Mouse (Mus musculus) c-Kit-positive CD71-positive TER-119-positive erythroid progenitor cells, embryonic 14.5 days (primary cell): Measurements from ENCODE around the gene Traf3.

Experiments
- DNase-seq: peaks from one replicate; pipeline ENCODE4 v3.0.0-alpha.2; 2013; ENCODE audit warnings: low spot score

Gene Traf3

DNA sequence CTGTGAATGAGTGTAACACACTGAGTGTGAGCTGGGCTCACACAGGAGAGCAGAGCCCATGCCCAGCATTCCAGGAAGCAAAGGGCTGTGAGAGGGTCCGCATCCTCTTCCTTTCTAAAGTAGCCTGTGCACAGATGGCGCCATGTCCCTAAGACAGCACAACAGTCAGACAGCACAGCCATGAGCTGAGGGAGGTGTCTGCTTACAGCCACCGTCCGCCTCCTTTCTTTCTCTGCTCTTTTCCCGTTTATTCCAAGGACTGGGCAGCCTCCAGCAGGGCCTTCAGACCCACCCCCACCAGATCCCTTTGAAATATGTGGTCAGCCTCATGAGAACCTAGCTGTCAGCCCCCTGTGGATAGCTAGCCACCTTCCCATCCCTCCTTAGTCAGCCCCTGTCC lies 99.0 kb downstream of the Traf3 start:
- DNase-seq, result no peak

DNA sequence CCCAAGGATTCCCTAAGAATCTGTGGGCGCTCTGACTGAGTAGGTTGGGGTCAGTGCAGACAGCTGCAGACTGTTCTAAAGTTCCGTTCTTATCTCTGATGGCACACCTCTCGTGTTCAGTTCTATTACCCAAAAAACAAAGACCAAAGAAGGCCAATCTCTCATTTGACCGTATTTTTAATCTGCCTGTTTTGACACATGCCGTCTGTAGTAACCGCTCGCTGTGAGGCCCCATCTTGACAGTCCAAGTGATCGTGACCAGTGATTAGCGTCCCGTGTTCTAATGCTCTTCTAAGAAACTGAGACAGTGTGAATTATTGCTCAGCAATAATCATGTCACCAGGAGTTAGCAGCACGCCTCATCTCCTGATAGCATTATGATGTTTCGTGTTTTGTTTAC lies 100.4 kb downstream of the Traf3 start:
- peak; percentile 66 for DNase-seq

DNA sequence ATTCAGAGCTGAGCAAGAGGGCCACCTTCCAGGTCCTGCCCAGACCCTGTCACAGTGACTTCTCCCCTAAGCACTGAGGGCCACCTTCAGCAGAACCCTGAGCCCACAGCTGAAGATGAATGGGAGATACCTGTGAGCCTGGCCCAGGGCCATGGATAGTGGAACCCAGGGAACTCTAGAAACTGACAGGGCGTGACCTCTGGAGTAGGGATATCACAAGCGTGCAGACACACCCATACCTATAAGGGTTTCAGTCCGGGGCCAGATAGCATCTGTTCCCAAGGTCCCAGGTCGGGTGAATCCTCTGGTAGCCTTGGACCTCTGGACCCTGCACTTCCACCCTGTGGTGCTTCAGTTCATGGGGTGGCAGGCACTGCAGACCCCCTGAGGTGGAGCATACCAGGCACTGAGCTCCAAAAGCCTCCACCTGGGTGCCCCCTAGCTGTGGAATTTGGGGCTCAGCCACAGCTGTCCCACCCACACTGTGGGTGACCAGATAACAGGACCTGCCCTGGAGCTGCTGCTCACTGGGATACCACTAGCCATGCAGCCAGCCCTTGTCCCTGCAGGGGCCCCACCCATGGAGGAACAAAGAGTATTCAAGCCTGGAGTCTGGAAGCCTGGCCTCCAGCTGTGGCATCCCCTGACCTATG lies 101.6 kb downstream of the Traf3 start:
- peak; percentile 60 for DNase-seq

DNA sequence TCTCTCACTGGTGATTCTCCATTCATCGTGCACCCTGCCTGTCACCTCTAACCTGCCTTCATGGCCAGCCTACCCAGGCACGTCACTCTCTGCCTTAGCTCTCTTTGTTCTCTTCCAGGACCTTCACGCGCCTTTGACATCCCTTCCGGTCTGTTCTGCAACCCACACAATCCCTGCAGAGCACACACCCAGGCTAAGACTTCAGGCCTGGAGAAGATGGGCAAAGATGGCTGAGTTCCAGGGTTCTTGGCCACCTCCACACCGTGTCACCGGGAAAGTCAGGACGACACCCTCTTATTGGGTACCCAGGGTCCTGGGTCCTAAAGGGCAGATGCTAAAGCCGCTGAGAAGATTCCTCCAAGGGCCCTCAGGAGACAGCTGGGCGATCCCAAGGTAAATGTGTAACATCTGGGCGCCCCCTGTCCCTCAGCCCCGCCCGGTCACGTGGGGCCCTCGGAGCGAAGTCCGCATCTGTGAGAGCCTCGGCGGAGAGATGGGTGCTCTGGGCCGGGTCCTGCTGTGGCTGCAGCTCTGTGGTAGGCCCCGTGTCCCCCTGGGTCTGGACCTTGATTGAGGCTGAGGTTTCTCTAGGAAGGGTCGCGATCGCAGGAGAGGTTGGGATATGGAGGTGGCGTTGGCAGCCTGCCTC lies 104.6 kb downstream of the Traf3 start, which contains the start of gene Amn:
Gene Amn (plus strand): TSS at position 467 of the 649 bp plus-strand sequence.
- DNase-seq, result no peak

DNA sequence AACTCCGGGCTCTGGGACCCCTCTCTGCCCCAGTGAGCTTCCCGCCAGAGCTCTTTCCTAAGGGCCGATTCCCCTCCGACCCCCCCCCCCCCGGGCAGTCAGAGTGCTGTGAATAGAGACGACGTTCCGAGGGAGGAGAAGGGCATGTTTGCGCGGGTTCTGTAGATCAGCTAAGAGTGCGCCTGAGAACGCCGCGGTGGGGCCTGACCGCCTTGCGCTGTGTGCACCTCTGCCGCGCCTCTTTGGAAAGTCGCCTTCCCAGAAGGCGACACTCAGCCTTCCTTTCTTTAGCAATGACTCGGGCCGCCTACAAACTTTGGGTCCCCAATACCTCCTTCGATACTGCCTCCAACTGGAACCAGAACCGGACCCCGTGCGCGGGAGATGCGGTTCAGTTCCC lies 105.2 kb downstream of the Traf3 start:
- no peak for DNase-seq

DNA sequence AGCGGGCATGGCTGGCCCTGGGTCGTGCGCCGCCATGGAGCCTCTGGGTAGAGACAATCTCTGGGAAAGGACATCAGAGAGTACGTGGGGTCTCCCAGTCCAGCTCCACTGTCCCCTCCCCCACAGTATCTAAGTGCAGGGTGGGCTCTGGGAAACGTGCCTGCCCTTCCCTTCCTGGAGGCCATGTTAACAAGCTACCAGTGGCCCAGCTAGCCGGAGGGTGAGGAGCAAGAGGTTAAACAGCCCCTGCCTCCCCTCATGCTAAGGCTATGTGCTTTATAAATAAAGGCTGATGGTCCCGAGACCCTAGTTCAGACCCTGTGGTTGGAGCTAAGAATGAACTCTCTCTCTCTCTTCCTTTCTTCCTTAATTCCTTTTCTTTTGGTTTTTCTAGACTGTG lies 105.8 kb downstream of the Traf3 start:
- DNase-seq, result no peak

DNA sequence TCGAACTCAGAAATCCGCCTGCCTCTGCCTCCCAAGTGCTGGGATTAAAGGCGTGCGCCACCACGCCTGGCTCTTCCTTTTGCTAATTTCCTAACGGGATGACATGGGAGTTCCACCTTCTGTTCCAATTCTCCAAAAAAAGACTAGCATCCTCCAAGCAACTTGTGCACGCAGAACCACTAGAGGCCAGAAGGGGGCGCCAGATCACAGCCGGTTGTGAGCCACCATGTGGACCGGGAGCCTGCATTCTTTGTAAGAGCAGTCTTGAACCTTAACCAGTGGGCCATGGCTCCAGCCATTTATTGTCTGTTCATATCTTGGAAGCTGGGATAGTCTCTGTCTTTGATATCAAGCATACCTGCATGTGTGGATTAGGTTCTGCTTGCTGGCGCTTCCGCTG lies 106.2 kb downstream of the Traf3 start:
- DNase-seq, result peak; percentile 76

DNA sequence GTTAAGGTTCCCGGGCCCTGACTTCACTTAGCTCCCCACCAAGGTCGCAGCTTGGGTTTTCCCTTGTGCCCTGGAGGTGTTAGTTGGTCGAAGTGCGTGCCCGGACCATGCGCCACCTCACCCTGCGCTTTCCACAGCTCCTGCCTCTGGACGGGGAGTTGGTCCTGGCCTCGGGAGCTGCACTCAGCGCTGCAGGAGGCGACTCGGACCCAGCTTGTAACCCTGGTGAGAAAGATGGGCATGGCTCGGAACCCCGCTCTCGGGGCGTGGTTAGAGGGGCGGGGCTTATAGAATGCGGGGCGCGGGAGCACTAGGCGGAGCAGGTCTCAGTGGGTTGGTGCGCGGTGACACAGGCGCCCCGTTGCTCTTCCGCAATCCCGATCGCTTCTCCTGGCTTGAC lies 107.8 kb downstream of the Traf3 start:
- no peak for DNase-seq

DNA sequence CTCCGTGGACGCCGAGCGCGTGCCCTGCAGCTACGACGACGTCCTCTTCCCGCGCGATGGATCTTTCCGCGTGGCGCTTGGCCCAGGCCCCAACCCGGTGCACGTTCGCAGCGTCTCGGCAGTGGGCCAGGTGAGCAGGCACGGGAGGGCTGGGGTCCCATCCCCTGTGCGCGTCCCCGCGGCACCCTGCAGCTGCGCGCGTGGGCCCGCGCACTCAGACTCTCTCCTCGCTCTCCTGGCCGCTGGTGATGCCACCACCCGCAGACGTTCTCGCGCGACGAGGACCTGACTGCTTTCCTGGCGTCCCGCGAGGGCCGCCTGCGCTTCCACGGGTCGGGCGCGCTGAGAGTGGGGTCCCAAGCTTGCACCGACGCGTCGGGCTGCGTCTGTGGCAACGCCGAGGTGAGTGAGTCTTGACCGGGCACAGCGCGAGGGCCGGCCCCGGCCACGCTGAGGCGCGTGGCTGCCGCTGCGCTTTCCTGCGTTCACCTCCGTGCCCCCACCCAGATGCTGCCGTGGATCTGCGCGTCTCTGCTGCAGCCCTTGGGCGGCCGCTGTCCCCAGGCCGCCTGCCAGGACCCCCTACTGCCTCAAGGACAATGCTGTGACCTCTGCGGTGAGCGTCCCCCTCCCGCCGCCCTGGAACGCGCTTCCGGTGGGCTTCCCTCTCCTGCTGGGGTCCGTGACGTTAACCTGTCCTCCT lies 108.4 kb downstream of the Traf3 start:
- DNase-seq, result no peak

DNA sequence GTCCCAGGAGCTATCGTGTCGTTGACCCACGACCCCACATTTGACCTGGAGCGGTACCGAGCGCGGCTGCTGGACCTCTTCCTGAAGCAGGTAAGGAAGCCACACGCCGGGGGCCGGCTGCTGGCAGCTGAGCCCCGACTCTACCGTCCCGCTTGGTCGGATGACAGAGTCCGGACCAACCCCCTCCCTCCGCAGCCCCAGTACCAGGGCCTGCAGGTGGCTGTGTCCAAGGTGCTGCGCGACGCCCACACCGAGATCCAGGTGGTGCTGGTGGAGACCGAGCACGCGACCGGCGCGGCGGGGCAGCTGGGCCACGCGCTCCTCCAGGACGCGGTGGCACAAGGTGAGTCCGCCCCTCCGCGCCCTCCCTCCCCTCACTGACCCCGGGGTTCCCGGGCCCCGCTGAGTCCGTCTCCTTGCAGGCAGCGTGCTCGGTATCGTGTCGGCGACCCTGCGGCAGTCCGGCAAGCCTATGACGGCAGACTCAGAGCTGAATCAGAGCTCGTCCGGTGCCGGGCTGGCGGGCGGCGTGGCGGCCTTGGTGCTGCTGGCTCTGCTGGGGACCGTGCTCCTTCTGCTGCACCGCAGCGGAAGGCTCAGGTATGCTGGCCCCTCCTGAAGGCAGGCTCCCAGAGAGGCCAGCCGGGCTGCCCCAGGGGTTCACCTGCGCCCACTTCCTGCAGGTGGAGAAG lies 109.1 kb downstream of the Traf3 start:
- no peak for DNase-seq

DNA sequence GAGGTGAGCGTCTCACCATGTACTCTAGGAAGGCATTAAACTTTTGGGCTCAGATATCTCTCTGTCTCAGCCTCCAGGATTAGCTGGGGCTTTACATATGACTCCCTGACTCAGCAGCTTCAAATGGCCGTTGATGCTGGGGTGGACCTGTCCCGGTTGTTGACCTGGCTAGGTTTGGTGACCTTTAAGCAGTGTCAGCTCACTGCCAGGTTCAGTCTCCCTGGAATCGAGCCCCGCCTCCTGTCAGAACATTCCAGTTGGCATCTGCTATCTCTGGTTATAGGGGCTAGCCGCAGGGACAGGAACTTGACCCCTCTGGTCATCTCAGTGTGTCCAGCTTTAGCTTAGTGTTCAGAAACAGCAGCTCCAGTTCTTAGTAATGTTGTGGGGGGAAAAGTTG lies 110.2 kb downstream of the Traf3 start:
- DNase-seq, result no peak

DNA sequence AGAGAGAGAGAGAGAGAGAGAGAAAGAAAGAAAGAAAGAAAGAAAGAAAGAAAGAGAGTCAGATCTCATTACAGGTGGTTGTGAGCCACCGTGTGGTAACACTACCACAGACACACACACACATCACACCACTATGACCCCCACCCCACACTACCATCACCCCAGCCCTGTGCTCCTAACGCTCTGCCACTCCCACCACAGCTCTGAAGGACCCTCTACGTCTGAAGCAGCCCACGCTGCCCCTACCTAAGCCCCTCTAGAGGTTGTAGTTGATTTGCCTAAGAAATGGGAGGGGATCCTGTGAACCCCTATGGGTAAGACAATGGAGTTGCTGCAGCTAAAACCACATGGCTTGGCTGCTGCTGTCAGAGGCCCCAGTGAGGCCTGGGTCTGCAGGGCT lies 117.4 kb downstream of the Traf3 start:
- no peak for DNase-seq

DNA sequence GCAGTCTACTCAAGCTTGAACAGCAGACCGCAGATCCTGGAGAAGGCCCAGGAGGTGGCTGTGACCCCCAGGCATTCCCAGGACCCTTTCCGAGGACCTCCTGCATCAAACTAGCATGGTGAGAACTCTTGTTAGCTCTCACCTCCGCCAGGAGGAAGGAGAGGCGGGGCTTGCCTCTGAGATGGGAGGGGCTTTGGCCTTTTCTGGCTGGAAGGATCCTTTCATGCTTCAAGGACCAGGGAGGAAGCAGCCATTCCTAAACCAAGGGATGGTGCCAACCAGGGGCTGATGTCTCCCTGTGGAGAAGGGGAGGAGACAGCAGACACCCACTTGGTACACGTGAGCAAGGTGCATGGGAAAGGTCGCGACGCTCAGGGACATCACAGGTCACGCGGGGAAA lies 118.4 kb downstream of the Traf3 start:
- no peak for DNase-seq

DNA sequence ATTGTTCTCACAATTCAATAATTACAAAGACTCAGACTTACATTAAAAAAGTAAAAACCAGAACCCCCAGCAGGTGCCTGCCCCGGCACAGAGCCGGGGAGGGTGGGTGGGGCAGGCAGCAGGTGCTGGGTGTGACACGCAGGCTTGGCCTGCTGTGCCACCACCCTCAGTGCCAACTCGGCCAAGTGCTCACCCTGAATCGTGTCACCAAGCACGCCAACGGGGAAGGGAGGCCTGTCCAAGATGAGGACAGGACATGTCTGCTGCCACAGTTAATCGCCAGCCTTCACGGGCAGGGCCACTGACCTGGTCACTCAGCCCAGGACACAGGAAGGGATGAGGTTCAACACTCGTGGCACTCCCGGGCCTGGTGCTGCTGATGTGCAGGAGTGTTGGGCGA lies 126.9 kb downstream of the Traf3 start:
- DNase-seq, result no peak

DNA sequence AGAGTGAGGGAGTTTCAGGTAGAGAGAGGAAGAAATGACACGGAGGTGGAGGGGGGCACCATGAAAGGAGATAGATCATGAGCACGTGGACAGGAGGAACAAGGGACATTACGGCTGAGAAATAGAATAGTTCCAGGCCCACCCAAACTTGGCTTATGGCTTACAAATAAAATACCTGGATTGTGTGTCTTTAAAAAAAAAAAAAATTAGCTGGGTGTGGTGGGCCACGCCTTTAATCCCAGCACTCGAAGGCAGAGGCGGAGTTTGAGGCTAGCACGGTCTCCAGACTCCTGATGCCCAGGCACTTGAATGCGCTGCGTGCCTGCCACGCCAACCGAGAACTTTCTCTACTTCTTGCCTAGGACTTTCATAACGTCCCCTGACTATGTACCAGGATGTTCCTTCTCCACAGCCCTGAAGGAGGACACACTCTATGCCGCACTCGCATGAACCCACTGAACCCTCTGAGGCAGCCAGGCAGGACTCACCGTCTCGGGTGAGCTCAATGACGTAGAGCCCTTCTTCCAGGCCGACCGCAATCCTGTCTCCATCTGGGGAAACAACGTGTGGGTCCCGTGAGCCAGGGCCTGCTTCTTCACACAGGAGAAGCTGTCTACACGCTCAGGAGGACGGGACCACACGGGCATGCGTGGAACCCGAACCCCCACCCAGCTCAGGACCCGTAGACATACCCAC lies 135.3 kb downstream of the Traf3 start:
- no peak for DNase-seq

DNA sequence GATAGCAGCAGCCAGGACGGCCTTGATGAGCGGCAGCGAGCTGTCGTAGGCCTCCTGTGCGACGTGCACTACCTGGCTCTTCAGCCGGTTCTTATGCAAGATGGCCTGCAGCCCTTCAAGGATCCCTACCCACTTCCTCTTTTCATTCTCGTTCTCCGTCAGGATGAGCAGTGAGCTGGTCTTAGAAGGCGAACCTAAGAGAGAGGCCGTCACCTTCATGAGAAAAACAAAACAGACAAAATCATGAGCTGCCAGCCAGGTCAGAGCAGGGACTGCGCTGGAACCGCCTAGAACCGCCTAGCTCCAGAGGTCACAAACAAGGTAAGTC lies 135.8 kb downstream of the Traf3 start:
- DNase-seq, result no peak

DNA sequence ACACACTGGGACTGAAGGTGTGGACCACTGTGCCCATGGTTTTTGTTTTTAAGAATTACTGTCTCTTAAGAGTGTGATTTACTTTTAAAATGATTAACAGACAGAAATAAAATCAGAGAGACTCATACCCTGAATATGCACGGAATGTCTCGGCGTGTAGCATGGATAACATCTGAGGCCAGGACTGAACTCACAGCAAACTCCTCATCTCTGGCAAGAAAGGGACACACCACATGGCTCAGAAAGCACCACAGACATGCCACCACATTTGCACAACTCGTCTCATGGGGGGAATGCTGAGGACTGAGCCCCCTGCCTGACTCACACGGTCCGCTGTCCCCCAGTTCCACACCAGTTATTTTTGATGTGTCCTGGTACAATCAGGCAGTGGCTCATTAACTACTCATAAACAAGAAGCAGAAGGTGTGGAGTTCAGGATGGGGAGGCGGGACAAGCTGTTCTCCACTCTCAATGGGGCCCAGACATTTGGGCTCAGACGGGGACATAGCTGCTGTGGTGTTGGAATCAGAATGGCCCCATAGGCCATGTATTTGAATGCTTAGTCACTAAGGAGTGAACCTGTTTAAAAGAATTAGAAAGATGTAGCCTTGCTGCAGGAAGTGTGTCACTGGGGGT lies 137.7 kb downstream of the Traf3 start:
- no peak for DNase-seq

DNA sequence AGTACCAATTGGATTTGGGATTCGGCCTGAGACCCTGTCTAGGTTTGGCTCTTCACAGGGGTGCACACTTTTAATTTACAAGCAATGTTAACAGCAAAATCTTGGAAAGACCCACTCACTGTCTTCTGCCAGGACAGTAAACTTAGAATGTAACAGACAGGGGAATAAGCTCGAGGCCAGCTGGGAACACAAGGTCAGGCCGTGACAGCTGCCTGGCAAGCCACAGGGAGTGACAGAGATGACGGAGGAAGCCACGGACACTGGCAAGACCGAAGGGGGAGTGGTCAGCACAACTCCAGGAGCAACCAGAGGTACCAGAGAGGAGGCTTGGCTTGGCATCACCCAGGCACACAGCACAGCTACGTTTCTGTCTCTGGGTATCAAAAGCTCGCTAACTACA lies 140.7 kb downstream of the Traf3 start:
- no peak for DNase-seq

DNA sequence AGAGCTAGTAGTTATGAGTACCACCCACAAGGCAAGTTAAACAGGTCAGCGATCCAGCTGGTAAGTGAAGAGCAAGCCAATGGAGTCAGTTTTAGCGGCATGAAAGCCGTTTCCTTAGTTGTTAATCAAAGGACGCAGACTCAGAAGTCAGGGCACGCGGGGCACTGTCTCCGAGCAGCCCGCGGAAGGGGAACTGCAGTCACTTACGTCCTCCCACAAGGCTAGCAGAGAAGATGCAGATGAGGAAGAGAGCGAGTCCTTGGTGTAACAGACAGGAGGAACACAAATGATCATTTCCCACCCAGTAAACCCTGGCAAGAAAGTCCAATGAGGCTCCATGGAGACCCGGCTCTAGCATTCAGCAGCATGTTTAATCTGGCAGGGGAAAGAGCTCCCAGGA lies 143.1 kb downstream of the Traf3 start:
- no peak for DNase-seq

DNA sequence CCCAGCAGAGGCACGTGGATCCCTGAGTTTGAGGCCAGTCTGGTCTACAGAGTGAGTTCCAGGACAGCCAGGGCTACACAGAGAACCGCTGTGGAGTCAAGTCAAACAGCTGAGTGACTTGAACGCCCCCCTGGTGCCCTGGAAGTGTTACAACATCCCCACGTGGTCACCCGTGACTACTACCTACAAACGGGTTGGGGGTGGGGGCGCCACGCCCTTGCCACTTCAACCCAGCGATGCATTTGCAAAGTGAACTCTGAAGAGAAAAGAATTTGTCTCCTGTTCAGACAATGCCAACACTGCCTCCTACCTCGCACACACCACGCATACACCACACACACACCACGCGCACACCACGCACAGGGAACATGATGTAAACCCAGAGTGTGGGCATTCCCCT lies 143.8 kb downstream of the Traf3 start:
- DNase-seq, result no peak

DNA sequence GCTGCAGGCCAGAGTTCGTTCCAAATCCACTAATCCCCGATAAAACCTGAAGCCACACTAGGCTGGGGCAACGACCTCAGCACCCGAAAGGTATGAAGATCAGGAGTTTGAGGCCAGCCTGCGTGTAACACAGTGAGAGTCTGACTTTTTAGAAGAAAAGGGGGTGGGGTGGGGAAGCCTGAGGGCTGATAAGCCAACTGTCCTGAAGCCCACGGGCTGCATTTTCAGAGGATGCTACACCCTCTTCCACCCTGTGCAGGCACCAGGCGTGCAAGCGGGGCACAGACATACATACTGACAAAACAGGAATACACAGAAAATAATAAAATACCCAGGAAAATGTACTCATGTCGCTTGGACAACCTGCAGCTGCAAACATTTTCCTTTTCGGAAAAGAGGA lies 145.6 kb downstream of the Traf3 start:
- DNase-seq, result no peak

DNA sequence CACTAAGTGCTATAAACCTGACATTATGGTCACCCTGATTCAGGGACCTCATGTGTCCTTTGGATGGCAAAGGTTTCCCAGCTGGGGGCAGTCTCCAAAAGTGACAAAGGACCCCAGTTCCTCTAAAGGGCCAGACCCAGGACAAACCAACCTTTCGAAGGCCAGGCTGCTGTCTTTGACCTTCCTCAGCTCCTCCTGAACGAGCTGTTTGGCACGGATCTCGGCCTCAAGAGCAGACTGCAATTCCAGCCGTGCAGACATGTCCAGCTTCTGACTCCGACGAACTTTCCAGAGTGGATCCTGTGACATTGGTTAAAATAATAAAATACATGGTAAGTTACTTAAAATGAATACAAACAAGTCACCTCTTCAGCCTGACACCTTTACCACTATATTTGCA lies 148.1 kb downstream of the Traf3 start:
- DNase-seq, result no peak
